Mouse (Mus musculus): ENCODE data around the gene Gmcl1. TPM values are rescaled to one million over a fixed set of nuclear protein-coding genes. Genes with fewer than 3 reads are reported as not detected.

Gene Gmcl1
- total RNA-seq, 2 experiments from 2014 or later = 18.7 to 23.7 TPM

DNA sequence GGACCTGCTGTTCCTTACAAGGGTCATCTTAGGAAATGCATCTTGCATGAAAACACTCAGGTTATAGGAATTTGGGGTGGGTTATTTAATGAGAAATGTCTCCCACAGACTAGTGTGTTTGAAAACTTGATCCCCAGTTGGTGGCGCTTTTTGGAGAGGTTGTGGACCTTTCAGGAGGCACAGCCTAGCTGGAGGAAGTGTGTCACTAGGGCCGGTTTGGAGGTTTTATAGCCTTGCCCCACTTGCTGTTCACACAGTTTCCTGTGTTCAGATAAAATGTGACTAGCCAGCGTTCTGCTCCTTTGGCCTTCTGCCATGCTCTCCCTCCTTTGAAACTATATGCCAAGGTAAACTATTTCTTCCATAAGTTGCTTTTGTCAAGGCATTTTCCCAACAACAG is 7.5 kb upstream of the Gmcl1 start:
- ATAC-seq (replicated peaks; ENCODE audit: low FRiP score, low TSS enrichment, poor library complexity, severe bottlenecking) = no peak

DNA sequence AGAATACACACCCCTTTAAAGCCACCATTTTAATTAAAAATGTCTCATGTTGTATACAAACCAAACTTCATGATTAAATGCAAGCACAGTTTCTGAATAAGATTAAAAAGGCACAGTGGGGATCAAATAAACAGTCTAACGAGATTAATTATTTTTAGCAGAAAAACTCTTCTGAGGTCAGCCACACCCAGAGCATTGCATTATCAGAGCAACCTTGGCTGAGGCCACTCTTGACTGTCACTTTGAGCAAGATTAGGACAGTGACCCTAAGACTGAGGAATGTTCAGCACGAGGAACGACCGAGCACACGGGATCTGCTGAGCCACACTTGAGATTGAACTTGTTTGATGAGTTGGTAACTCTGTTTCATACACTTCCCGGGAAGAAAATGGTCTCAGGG is 3.6 kb upstream of the Gmcl1 start:
- 0 out of 2 replicates have a peak, but pooled peaks have one; percentile 47 for ATAC-seq (replicated peaks; ENCODE audit: low FRiP score, low TSS enrichment, poor library complexity, severe bottlenecking)

DNA sequence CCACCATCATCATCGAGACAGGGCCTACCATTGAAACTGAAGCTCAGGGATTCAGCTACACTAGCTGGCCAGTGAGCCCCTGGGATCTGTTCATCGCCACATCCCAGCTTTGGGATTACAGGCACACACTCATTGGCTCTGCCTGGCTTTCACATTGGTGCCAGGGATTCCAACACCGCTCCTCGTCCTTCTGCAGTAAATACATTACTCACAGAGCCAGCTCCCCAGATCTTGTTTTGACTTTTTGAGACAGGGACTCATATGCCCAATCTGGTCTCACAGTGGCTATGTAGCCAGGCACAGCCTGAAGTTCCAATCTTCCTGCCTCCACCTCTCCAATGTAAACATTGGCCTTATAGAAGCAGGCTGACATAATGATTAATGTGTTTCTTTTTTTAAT is 3.1 kb upstream of the Gmcl1 start:
- no peak for ATAC-seq (replicated peaks; ENCODE audit: low FRiP score, low TSS enrichment, poor library complexity, severe bottlenecking)

DNA sequence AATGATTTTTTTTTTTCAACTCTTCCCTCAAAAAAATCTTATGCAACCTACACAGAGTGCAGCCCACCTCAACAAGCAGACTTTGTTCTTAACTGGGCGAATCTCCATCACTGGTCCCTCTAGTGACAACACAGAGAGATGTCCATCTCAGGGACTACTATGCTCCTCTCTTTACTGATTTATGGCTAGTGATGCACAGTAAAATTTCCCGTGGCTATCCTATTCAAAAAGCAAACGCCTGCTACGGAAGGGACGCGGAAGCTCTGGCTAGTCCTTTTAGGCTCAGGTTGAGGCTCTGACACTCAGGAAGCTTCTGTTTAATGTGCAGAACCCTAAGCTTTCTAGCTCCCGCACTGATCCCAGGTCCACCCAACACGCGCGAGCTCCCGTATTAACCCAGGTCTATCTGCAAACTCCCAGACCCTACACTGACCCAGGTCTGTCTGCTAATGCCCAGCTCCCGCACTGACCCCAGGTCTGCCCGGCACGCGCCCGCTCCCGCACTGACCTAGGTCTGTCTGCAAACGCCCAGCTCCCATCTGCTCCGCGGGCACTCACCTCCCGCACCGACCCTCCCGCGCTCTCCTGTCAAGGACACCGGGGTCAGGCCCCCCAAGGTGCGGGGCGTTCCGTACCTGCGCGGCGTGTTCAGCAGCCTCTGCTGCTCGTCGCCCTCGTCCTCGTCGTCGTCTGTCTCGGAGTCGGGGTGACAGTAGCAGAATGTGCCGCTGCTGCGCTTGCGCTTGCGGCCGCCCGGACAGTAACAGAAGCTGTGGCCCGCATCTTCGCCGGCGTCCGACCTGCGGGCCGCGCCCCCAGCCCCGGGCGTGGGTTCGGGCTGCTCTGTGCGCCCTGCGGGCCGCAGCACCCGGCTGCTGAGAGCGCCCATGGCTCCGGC is 658 bp downstream of the Gmcl1 start:
- ATAC-seq (replicated peaks; ENCODE audit: low FRiP score, low TSS enrichment, poor library complexity, severe bottlenecking) = 0 out of 2 replicates have a peak, but pooled peaks have one; percentile 17

DNA sequence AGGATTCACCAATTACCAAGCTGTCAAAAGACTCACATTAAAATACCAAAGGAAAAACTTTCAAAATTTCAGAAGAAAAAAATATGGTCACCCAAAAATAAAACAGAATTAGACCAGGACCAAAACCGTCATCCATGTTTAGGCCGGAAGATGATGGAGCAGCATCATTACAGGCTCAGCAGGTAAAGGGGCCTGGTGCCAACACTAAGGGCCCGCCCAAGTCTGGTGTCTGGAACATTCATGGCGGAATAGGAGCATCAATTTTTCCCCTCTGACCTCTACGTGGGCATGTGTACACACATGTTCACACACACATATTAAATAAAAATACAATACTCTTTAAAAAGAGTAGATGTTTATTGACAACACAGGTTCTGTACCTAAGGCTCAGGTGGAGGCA is 4.5 kb downstream of the Gmcl1 start:
- ATAC-seq (replicated peaks; ENCODE audit: low FRiP score, low TSS enrichment, poor library complexity, severe bottlenecking) = no peak

DNA sequence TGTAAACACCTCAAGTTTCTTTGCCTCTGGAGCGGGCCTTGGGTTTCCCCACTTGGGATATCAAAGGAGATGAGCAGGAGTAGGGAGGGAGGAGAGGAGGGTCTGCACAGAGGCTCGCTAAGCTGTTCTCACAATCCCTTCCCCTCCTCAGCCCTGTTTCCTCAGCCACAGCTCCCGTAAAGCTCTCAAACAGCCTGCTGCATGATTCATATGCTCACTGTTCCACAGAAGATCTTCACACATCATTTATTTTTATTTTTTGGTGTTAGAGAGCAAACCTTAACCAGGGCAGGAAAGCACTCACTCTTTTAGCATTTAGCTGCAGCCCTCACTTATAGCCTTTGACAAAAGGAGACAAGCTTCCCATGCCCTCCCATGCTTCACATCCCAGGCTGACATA is 11.2 kb downstream of the Gmcl1 start:
- no peak for ATAC-seq (replicated peaks; ENCODE audit: low FRiP score, low TSS enrichment, poor library complexity, severe bottlenecking)

DNA sequence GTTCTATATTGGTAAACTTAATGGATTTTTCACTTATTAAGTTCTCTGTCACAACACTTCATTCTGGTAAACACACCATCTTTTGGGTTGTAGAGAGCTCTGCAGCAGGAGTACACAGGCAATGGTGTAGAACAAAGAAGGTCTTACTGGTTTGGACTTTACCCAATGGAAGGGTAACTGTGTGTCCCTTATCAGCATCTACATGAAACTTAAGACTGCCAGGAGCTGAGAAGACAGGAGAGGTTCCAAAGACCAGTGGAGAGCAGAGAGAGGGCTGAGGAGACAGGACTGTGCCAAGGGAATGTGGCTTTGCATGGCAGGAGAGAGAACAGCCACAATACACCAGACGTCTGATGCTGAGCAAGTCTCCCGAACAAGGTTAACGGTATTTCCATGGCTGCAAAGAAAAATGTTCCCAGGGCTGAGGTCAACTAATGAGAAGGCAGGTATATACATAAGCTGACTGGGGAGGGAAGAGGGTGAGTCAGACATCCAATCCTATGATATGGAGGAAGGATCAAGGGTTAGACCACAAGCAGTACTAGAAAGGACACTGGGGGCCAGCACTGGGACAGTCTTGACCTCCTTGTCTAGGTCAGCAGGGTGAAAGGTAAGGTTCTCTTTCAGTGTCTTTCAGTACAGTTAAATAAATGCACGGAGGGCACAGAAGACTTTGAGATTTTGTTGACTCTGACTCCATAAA is 25.0 kb downstream of the Gmcl1 start:
- ATAC-seq (replicated peaks; ENCODE audit: low FRiP score, low TSS enrichment, poor library complexity, severe bottlenecking) = no peak

DNA sequence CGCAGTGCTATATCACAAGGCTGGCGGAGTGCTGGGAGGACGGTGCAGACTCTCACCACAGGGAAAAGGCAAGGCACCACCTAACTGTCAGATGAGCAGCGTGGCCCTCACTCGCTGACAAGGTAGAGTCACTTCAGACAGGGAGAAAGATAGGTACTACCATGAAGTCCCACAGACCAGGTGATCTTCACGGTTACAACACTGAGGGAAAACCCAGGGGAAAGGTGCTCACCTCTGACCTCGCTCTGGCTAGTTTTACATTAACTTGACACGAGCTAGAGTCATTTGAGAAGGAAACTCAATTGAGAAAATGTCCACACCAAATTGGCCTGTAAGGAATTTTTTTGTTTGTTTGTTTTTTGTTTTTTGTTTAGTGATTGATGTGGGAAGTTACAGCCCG is 30.6 kb downstream of the Gmcl1 start:
- ATAC-seq (replicated peaks; ENCODE audit: low FRiP score, low TSS enrichment, poor library complexity, severe bottlenecking) = no peak

DNA sequence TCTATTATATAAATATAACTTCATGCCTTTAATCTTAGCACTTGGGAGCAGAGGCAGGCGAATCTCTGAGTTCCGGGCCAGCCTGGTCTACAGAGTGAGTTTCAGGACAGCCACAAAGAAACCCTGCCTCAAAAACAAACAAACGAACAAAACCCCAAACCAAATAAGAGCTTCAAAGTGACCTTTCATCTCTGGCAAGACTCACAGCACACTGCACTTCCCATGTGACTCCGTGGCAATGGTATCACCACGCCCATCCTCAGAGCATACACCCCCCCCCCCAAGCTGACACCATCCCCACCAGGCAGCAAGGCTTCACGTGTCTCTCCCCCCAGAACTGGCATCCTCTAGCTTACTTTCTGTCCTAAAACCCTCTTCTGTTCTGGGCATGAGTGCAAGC is 35.3 kb downstream of the Gmcl1 start:
- no peak for ATAC-seq (replicated peaks; ENCODE audit: low FRiP score, low TSS enrichment, poor library complexity, severe bottlenecking)

DNA sequence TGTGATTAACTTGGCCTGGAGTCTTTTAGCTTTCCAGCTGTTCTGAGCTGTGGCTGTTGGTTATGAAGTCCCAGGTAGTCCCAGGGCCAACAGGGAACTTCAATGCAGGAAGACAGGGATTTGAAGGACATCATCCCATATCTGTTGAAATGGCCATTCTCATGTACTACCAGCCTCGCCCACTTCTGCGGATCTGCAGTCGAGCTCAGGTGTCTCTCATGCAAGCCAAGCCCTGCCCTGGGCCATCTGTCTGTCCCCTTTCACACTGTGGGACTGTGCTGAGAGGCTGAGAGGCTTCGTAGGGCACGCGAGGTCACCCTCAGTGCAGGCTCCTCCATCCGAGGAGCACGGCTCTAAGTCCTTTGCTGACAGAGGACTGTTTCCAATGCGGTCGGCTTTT is 37.0 kb downstream of the Gmcl1 start:
- no peak for ATAC-seq (replicated peaks; ENCODE audit: low FRiP score, low TSS enrichment, poor library complexity, severe bottlenecking)

DNA sequence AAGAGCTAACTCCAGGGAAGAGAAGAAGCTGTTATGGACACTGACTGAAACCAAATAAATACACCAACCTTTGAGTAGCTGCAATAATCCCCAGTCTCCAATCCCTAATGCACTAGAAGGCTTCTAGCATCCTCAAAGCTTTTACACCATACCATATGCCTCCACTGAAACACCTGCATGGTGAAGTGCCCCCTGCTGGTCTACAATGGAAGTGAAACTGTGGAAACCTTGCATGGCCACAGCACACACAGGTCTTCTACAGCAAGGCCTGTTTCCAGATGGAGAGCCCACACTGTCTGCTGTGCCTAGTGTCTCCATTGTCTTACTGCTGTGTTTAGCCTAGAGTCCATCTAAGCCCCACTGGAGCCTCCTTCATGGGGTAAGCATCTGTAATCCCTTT is 38.7 kb downstream of the Gmcl1 start:
- ATAC-seq (replicated peaks; ENCODE audit: low FRiP score, low TSS enrichment, poor library complexity, severe bottlenecking) = peak; percentile 83

DNA sequence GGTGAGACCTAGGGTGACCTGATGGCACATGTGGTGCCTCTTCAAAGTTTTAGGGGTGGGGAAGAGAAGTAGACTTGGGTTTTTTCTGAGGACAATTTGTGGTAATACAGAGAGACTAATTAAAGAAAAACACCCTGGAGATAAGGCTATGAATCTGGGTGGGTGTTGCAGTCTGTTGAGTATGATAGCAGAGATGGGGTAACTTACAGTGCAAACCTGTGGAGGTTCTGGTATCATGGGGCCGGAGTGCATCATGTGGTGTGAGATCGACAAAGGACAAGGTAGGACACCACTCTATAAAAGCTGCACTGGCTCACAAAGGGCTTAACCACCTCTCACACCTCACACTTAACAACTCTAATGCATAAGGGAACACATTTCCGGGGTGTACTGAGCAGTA is 43.5 kb downstream of the Gmcl1 start:
- peak; percentile 79 for ATAC-seq (replicated peaks; ENCODE audit: low FRiP score, low TSS enrichment, poor library complexity, severe bottlenecking)

DNA sequence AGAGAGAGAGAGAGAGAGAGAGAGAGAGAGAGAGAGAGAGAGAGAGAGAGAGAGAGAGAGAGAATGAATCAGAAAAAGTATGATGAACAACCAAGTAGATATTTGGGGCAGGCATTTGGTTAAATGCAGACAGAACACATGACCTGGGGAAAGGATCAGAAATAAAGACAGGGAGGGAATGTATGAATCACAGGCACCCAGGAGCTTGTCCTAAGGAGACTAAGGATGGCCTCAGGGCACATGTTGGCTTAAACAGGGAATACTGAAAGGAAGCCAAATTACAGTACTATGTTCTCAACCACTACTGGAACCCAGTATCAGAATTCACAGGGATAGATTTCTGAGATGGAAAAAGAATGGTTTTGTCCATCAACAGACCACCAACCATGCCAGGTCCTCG is 46.2 kb downstream of the Gmcl1 start:
- no peak for ATAC-seq (replicated peaks; ENCODE audit: low FRiP score, low TSS enrichment, poor library complexity, severe bottlenecking)

DNA sequence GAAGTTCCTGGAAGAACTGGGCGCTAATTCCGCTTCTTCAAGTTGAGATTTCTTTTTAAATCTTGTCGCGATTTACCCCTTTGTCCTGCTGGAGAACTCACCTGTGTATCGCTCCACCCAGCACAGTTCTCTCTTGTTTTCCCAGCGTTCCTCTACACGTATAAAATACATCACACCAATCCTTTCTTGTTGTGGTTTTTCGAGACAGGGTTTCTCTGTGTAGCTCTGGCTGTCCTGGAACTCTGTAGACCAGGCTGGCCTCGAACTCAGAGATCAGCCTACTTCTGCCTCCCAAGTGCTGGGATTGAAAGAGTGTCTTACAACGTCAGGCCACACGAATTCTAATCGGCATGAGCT is 48.5 kb downstream of the Gmcl1 start:
- no peak for ATAC-seq (replicated peaks; ENCODE audit: low FRiP score, low TSS enrichment, poor library complexity, severe bottlenecking)

DNA sequence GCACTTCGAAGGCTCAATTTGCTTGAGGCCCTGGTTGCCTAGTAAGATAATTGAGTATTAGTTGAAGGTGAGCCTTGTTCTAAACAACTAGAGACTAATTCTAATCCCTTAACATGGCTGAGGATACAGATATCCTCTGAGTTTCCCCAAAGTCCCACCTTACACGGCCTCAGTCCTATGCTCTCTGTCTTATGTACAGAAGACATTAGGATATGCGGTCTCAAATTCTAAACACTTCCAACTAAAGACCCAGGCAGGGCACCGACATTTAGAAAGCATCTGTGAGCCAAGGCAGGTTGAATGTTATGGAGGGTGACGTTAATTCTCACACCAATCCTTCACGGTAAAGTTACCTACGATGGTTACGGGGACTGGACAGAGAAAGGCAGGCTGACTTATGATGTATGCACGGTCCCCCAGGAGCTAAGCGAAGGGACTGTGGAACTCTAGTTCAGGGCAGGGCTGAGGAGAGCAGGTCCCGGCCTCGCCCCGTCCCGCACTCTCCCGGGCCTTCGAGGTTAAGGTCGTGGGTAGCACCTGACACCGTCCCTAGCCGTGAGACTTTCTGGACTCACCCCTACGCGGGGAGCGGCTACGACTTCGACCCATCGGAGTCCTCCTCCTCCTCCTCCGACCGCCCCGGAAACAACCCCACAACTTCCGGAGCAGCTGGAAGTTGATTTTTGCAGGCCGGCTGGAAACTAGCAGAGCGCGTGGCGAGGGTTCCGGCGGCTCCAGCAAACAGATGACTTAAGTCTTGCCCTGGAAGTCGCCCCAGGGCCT is 49.1 kb downstream of the Gmcl1 start, which contains the start of gene Snrnp27:
Gene Snrnp27, minus strand, starts transcription at position 651 of the 783 bp plus-strand sequence.
- peak; percentile 99 for ATAC-seq (replicated peaks; ENCODE audit: low FRiP score, low TSS enrichment, poor library complexity, severe bottlenecking)

DNA sequence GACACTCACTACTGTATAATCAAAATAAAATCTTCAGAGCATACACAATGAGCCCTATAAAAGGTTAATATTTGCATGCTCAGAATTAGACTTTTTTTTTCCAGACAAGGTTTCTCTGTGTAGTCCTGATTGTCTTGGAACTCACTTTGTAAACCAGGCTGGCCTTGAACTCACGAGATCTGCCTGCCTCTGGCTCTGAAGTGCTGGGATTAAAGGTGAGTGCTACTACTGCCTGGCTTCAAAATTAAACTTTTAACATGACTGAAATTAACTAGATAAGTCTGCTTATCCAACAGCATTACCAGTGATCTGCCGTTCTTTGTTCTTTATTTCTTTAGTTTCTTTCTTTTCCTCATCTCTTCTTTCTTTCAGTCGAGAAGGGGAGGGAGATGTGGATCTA is 51.9 kb downstream of the Gmcl1 start:
- no peak for ATAC-seq (replicated peaks; ENCODE audit: low FRiP score, low TSS enrichment, poor library complexity, severe bottlenecking)

DNA sequence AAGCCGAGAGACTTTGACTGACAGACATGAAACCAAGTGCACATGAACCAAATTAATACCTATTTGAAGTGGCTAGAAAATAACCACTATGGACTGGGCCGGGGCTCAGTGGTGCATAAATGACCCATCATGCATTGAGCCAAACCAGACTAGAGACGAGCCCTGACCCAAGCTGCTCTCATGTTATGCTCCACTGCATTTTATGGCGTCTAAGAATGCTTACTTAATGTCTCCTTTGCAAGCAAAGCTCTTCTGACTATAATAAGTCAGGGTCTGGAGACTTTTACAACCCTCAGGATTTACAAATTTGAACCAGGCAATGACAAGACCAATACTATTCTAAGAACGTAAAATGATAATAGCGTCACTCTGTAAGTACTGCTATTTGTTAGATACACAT is 54.8 kb downstream of the Gmcl1 start:
- no peak for ATAC-seq (replicated peaks; ENCODE audit: low FRiP score, low TSS enrichment, poor library complexity, severe bottlenecking)

DNA sequence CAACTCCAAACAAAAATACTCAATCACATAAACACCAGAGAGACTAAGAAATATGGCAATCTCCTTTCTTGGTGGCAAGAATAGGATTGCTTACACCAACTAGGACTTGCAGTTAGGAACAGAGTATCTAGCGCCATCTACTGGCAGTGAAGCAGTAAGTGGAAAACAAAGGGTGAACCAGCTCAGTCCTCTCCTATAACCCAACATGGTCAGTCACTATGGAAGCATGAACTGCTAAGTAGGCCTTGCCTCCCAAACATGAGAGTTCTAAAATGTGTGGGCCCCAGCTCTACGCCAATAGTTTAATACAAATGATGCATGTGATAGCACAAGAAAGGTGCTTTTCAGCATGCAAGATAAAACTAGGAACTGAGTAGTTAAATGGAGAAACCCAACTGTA is 62.3 kb downstream of the Gmcl1 start:
- peak; percentile 42; the same call in 1 of the 2 replicates for ATAC-seq (replicated peaks; ENCODE audit: low FRiP score, low TSS enrichment, poor library complexity, severe bottlenecking)

DNA sequence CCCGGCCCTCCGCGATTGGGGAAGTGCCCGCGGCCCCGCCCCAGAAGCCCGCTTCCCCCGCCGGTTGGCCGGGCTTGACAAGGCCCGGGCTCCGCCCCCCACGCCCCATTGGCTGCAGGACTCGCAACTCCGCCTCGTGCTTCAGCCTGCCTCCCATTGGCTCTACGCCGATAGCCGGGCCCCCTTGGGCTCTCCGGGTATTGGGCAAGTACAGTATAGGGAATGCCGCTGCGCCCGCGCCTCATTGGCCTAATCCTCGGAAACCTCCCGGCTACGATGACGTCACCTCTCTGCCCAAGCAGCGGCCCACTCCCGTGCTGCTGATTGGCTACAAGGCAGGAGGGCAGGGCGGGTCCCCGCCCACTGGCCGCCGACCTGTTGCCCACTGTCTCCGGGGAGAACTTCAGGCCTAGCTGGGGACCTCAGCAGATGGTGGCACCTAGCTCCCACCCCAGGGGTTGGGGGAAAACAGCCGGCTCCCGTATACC is 63.9 kb downstream of the Gmcl1 start:
- peak; percentile 95 for ATAC-seq (replicated peaks; ENCODE audit: low FRiP score, low TSS enrichment, poor library complexity, severe bottlenecking)

All from megakaryocyte-erythroid progenitor cell, adult 5-6 weeks (primary cell).